Mouse (Mus musculus) kidney, embryonic 14.5 days (tissue): ENCODE results near the gene Olfr215. TPM values are rescaled to one million over a fixed set of nuclear protein-coding genes. Genes with fewer than 3 reads are reported as not detected.
A peak's percentile ranks its signal among the peaks of the same experiment; 100 is the strongest.
"Not testable (repeated sequence)": the region's sequence is repeated elsewhere in the genome, so short reads cannot be mapped to it uniquely, and the experiment has no call there.

ENCODE experiments used
- ATAC-seq: fragments of 200-750 bp; cut with Nextera tagmentation; 2 replicates; pipeline ENCODE4 v1.8.0; 2017; ENCODE audit warnings: moderate number of reproducible peaks, mild to moderate bottlenecking, moderate TSS enrichment, moderate library complexity; ENCODE audit not compliant: low FRiP score, low TSS enrichment
- H3K27ac ChIP-seq: fragments of 300-500 bp; sonication (generic); 2 replicates; pipeline ENCODE4 v1.5.1; 2014; ENCODE audit warnings: low read depth, mild to moderate bottlenecking, low read length, moderate library complexity, mixed read lengths
- H3K27me3 ChIP-seq: fragments of 300-500 bp; sonication (generic); 2 replicates; pipeline ENCODE4 v1.6.1; 2014; ENCODE audit warnings: mild to moderate bottlenecking, low read length; ENCODE audit not compliant: control insufficient read depth, insufficient read depth
- H3K36me3 ChIP-seq: fragments of 300-500 bp; sonication (generic); 2 replicates; pipeline ENCODE4 v1.6.1; 2014; ENCODE audit warnings: low read length, mixed read lengths; ENCODE audit not compliant: control insufficient read depth, insufficient read depth
- H3K4me1 ChIP-seq: fragments of 300-500 bp; sonication (generic); 2 replicates; pipeline ENCODE4 v1.6.1; 2014; ENCODE audit warnings: low read length, mixed read lengths; ENCODE audit not compliant: control insufficient read depth, insufficient read depth
- H3K4me2 ChIP-seq: fragments of 300-500 bp; sonication (generic); replicated peaks from 2 replicates; pipeline ENCODE4 v1.6.1; 2014; ENCODE audit warnings: low read depth, mild to moderate bottlenecking, low read length
- H3K4me3 ChIP-seq: fragments of 300-500 bp; sonication (generic); 2 replicates; pipeline ENCODE4 v1.5.1; 2014; ENCODE audit warnings: mild to moderate bottlenecking, low read length
- H3K9ac ChIP-seq: fragments of 300-500 bp; sonication (generic); 2 replicates; pipeline ENCODE4 v1.6.1; 2014; ENCODE audit warnings: low read depth, mild to moderate bottlenecking, low read length, moderate library complexity
- H3K9me3 ChIP-seq: fragments of 300-500 bp; sonication (generic); 2 replicates; pipeline ENCODE4 v1.6.1; 2016; ENCODE audit warnings: low read length; ENCODE audit not compliant: control insufficient read depth
- WGBS: fragments of 180-500 bp; shearing (Covaris S2); extraction: QIAGEN DNeasy Blood & Tissue Kit; methylation state at CpG from one replicate; pipeline ENCODE4 v1.1.7; 2014; 5-methylcytosine and 5-hydroxymethylcytosine counted together
- polyA plus RNA-seq: library from polyadenylated mRNA; unstranded; fragments of >200 nt; fragmentation: Nextera tagmentation; extraction: Ambion mirVana; gene quantifications from 2 replicates; pipeline ENCODE4 v1.2.1, GENCODE M21; 2014

Olfr215 gene
- polyA plus RNA-seq, 1 experiment from 2014 or later: not detected

GRCm38 (mm10) chr6:116607230-116607629, 23.2 kb upstream of the Olfr215 start:
- no peak for ATAC-seq
- Histone ChIP-seq H3K9ac (no peak overlapping the region), H3K4me1 (no peaks in the 10 kb centered on the region), H3K4me2 (no peak overlapping the region), H3K27ac (no peak overlapping the region), H3K4me3 (no peak overlapping the region), H3K9me3 (no peaks in the 10 kb centered on the region), H3K36me3 (no peaks in the 10 kb centered on the region), H3K27me3 (no peaks in the 10 kb centered on the region)
- 44% methylated on average over 4 of the region's 4 CpGs for WGBS

- not testable (repeated sequence) for H3K9me3 ChIP-seq, H3K36me3 ChIP-seq, H3K27ac ChIP-seq, H3K9ac ChIP-seq, H3K4me3 ChIP-seq, H3K27me3 ChIP-seq, ATAC-seq, H3K4me1 ChIP-seq, H3K4me2 ChIP-seq
Observed at GRCm38 (mm10) chr6:116600969-116601368, 17.0 kb upstream of the Olfr215 start.

GRCm38 (mm10) chr6:116569834-116570233, 14.2 kb downstream of the Olfr215 start:
- H3K4me1 ChIP-seq: no peaks in the 10 kb centered on the region
- 32% methylated on average over 3 of the region's 3 CpGs for WGBS
- no peak overlapping the region for H3K4me2 ChIP-seq
- H3K4me3 ChIP-seq: no peak overlapping the region
- no peak overlapping the region for H3K9ac ChIP-seq
- H3K36me3 ChIP-seq: no peaks in the 10 kb centered on the region
- ATAC-seq: no peak
- H3K27ac ChIP-seq: no peak overlapping the region
- H3K27me3 ChIP-seq: no peaks in the 10 kb centered on the region
- no peaks in the 10 kb centered on the region for H3K9me3 ChIP-seq

- H3K4me2 ChIP-seq: no peak overlapping the region
- H3K27me3 ChIP-seq: no peaks in the 10 kb centered on the region
- no peak overlapping the region for H3K9ac ChIP-seq
- WGBS: 43% methylated on average over 3 of the region's 3 CpGs
- peak; percentile 75; the same call in 1 of the 2 replicates for ATAC-seq
- no peaks in the 10 kb centered on the region for H3K4me1 ChIP-seq
- H3K9me3 ChIP-seq: no peaks in the 10 kb centered on the region
- no peaks in the 10 kb centered on the region for H3K36me3 ChIP-seq
- no peak overlapping the region for H3K4me3 ChIP-seq
- H3K27ac ChIP-seq: no peak overlapping the region
Observed at GRCm38 (mm10) chr6:116554952-116555351, 29.0 kb downstream of the Olfr215 start.

GRCm38 (mm10) chr6:116553935-116554334, 30.1 kb downstream of the Olfr215 start, which contains the start of gene Olfr214:
Gene Olfr214 (plus strand): TSS chr6:116554235.
- no peaks in the 10 kb centered on the region for H3K4me1 ChIP-seq
- H3K36me3 ChIP-seq: no peaks in the 10 kb centered on the region
- no peak within 1 kb of the TSS for H3K27ac ChIP-seq
- H3K4me3 ChIP-seq: no peak within 1 kb of the TSS
- ATAC-seq: no peak
- no peak within 1 kb of the TSS for H3K9ac ChIP-seq
- H3K4me2 ChIP-seq: no peak within 1 kb of the TSS
- H3K9me3 ChIP-seq: no peaks in the 10 kb centered on the region
- WGBS: 75% methylated on average over 1 of the region's 1 CpGs
- no peaks in the 10 kb centered on the region for H3K27me3 ChIP-seq

- not testable (repeated sequence) for H3K4me3 ChIP-seq, H3K4me1 ChIP-seq, H3K9me3 ChIP-seq, H3K9ac ChIP-seq, H3K27ac ChIP-seq, H3K36me3 ChIP-seq, H3K27me3 ChIP-seq, ATAC-seq, H3K4me2 ChIP-seq
- 96% methylated on average over 11 of the region's 11 CpGs for WGBS
Observed at GRCm38 (mm10) chr6:116550841-116551240, 33.2 kb downstream of the Olfr215 start, which contains the start of gene Gm5580. Gene Gm5580 (plus strand): TSS chr6:116551141.

GRCm38 (mm10) chr6:116542500-116542899, 41.5 kb downstream of the Olfr215 start:
- Histone ChIP-seq H3K27ac (no peak overlapping the region), H3K9me3 (no peaks in the 10 kb centered on the region), H3K4me1 (no peaks in the 10 kb centered on the region), H3K27me3 (0 out of 2 replicates have a peak, but pooled peaks cover 3% of the 10 kb centered on the region), H3K36me3 (no peaks in the 10 kb centered on the region), H3K4me3 (no peak overlapping the region), H3K4me2 (no peak overlapping the region), H3K9ac (no peak overlapping the region)
- no peak for ATAC-seq
- 92% methylated on average over 2 of the region's 2 CpGs for WGBS

- Histone ChIP-seq H3K9me3 (no peaks in the 10 kb centered on the region), H3K27ac (no peak within 1 kb of the TSS), H3K27me3 (no peaks in the 10 kb centered on the region), H3K9ac (no peak within 1 kb of the TSS), H3K36me3 (no peaks in the 10 kb centered on the region), H3K4me3 (no peak within 1 kb of the TSS), H3K4me1 (no peaks in the 10 kb centered on the region), H3K4me2 (no peak within 1 kb of the TSS)
- 86% methylated on average over 1 of the region's 1 CpGs for WGBS
- ATAC-seq: no peak
Observed at GRCm38 (mm10) chr6:116538156-116538555, 45.8 kb downstream of the Olfr215 start, which contains the start of gene Olfr213. Gene Olfr213 (plus strand): TSS chr6:116538456.
